Mouse (Mus musculus) limb, embryonic 10.5 days (tissue): ENCODE data around the gene Ppp1r32. TPM values are rescaled to one million over a fixed set of nuclear protein-coding genes. Genes with fewer than 3 reads are reported as not detected.

Source experiments
- DNase-seq: peaks from one replicate; pipeline ENCODE4 v3.0.0-alpha.2; 2017; ENCODE audit warnings: low spot score
- H3K27ac ChIP-seq: fragments of 300-500 bp; sonication (generic); 2 replicates; pipeline ENCODE4 v1.5.1; 2016; ENCODE audit warnings: mild to moderate bottlenecking
- H3K27me3 ChIP-seq: fragments of 300-500 bp; sonication (generic); 2 replicates; pipeline ENCODE4 v1.6.1; 2016; ENCODE audit warnings: low read depth, mild to moderate bottlenecking; ENCODE audit not compliant: poor library complexity, severe bottlenecking
- H3K36me3 ChIP-seq: fragments of 300-500 bp; sonication (generic); 2 replicates; pipeline ENCODE4 v1.6.1; 2016; ENCODE audit warnings: mild to moderate bottlenecking, moderate library complexity
- H3K4me1 ChIP-seq: fragments of 300-500 bp; sonication (generic); 2 replicates; pipeline ENCODE4 v1.6.1; 2016
- H3K4me3 ChIP-seq: fragments of 300-500 bp; sonication (generic); 2 replicates; pipeline ENCODE4 v1.5.1; 2016; ENCODE audit warnings: mild to moderate bottlenecking, moderate library complexity
- H3K9me3 ChIP-seq: fragments of 300-500 bp; sonication (generic); replicated peaks from 2 replicates; pipeline ENCODE4 v1.6.1; 2016; ENCODE audit warnings: mild to moderate bottlenecking
- WGBS: fragments of 180-500 bp; shearing (Covaris S2); methylation state at CpG from one replicate; pipeline ENCODE4 v1.1.7; 2016; 5-methylcytosine and 5-hydroxymethylcytosine counted together
- polyA plus RNA-seq: library from polyadenylated mRNA; unstranded; fragments of >200 nt; fragmentation: Nextera tagmentation; extraction: Ambion mirVana; gene quantifications from 2 replicates; pipeline ENCODE4 v1.2.1, GENCODE M21; 2016

The Ppp1r32 gene
- not detected in 2 replicates for polyA plus RNA-seq

DNA sequence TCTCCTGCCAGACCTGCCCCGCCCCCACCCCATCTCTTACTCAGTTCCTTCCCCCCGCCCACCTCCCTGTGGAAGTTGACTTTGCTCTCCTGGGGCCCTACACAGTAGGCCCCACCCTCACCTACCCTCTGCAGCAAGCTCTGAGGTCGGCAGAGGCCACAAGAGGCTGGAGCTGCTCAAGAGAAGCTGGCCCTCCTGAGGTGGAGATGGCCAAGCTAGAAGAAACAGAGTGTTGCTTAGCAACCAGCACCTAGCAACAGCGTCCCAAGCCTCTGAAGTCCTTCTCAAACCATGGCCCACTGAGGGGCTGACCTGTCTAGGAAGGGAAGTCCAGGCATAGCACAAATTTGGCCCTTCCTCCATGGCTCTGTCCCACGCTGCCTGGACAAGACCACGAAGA, at the start of gene Ppp1r32:
Ppp1r32 (minus strand) TSS at position 226 of the 400 bp plus-strand sequence.
- WGBS = 33% methylated on average over 6 of the region's 6 CpGs

DNA sequence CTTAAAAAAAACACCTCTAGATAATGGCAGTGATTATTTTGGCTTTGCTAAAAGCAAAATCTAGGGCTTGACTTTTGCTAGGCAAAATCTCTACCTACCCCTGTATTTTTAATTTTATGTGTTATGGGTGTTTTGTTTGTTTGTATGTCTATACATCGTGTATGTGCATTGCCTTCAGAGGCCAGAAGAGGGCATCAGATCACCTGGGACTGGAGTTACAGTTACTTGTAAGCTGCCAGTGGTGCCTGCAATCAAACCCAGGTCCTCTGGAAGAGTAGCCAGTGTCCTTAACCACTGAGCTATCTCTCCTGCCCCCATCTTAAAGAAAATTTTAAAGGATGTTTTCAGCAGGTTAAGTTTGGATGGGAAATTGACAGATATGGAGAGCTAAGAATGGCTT, 47.4 kb upstream of the Ppp1r32 start:
- DNase-seq = no peak
- H3K4me3 ChIP-seq = no peak overlapping the region
- H3K4me1 ChIP-seq = peaks cover 13% of the 10 kb centered on the region
- peaks cover 80% of the 10 kb centered on the region for H3K36me3 ChIP-seq
- H3K27ac ChIP-seq = no peak overlapping the region
- 100% methylated on average over 1 of the region's 1 CpGs for WGBS
- H3K9me3 ChIP-seq = no peaks in the 10 kb centered on the region
- no peaks in the 10 kb centered on the region for H3K27me3 ChIP-seq

More for the DNA sequence above, at the start of gene Ppp1r32:
- peaks cover 14% of the 10 kb centered on the region; the same call in 1 of the 2 replicates for H3K27me3 ChIP-seq
- no peak within 1 kb of the TSS for H3K27ac ChIP-seq
- H3K4me3 ChIP-seq = no peak within 1 kb of the TSS
- H3K9me3 ChIP-seq = no peaks in the 10 kb centered on the region
- H3K4me1 ChIP-seq = peaks cover 5% of the 10 kb centered on the region; the same call in 1 of the 2 replicates
- peak; percentile 62 for DNase-seq
- H3K36me3 ChIP-seq = no peaks in the 10 kb centered on the region

DNA sequence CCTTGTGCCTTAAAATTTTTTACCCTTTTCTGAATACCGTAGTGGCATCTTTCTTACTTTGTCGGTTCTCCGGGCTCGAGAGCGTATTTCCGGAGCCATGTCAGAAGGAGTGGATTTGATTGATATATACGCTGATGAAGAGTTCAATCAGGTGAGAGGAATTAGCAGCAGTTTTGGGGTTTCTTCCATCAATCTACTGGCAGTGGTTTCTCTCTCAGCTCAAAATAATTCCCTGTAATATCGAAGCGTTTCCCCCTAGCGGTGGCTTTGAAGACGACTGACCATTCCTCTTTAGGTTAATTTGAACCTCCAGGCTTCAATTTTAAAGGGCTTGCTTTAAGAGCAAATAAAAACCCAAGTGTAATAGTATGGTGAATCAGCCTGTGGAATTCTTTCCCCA, 43.2 kb upstream of the Ppp1r32 start, which contains the start of gene Sdhaf2:
Sdhaf2 (minus strand) TSS at position 233 of the 400 bp plus-strand sequence.
- H3K4me3 ChIP-seq = peak within 1 kb of the TSS; percentile 80
- H3K4me1 ChIP-seq = peaks cover 22% of the 10 kb centered on the region

DNA sequence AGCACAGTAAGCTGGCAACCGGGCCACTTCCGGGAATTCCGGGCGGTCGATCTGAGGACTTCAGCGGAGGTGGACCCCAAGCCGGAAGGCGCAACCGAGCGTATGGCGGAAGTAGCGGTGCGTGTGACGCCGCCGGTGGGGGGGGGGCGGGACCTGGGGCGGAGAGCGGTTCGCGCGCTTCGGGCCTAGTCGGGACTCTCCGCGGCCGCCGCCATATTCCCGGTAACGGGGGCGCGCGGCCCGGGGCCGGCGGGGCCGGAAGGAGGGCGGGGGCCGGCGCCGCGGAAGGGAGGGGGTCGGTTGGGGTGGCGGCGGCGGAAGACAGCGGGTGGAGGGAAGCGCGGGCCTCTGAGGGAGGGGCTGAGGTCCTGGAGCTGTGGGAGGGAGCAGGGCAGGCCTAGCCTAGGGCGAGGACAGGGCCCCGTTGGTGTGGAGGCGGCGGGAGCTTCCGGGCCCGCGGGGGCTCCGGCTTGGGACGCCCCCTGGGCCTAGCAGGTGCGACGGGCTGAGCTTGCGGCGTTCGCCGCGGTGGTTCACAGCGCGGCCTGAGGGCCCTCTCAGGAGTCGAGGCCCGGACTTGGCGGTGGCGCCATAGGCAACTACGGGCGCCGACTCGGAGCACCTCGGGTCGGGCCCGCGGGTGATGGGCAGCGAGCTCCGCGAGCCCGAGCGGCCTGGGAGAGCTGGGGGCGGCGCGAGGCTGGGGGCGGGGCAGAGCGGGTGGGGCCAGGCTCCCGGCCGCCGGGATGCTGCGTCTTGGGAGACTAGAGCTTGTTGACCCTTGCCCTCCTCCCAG, 42.6 kb upstream of the Ppp1r32 start, which contains the start of gene Cpsf7:
Cpsf7 (plus strand) TSS at position 161 of the 796 bp plus-strand sequence.
- Histone ChIP-seq H3K27ac (peak within 1 kb of the TSS; percentile 100), H3K4me1 (peaks cover 22% of the 10 kb centered on the region), H3K9me3 (no peaks in the 10 kb centered on the region), H3K36me3 (peaks cover 40% of the 10 kb centered on the region), H3K4me3 (peak within 1 kb of the TSS; percentile 80), H3K27me3 (no peaks in the 10 kb centered on the region)
- peak; percentile 97 for DNase-seq
- WGBS = under 1% methylated on average over 83 of the region's 93 CpGs

More for the DNA sequence above, 43.2 kb upstream of the Ppp1r32 start, which contains the start of gene Sdhaf2:
- Histone ChIP-seq H3K27me3 (no peaks in the 10 kb centered on the region), H3K27ac (peak within 1 kb of the TSS; percentile 100), H3K36me3 (peaks cover 46% of the 10 kb centered on the region), H3K9me3 (no peaks in the 10 kb centered on the region)
- WGBS = under 1% methylated on average over 11 of the region's 11 CpGs
- DNase-seq = no peak

DNA sequence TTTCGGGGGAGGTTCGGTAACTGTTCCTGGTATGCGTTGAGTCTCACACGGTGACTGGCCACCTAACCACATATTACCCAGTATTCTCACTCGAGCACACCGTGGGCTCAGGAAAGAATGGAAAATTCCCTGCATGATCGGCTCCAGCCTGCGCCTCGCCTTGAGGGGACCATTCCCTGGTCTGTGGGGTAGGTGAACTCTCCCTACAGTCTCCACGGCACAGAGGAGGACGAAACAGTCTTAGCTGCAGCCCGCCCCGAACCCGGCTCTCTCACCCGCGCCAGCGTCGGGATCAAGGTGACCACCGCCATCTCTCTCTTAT, 42.0 kb upstream of the Ppp1r32 start:
- Histone ChIP-seq H3K27me3 (no peaks in the 10 kb centered on the region), H3K36me3 (peaks cover 34% of the 10 kb centered on the region), H3K27ac (peak overlapping the region; percentile 100), H3K9me3 (no peaks in the 10 kb centered on the region), H3K4me1 (peaks cover 22% of the 10 kb centered on the region), H3K4me3 (peak overlapping the region; percentile 80)
- DNase-seq = no peak
- WGBS = under 1% methylated on average over 19 of the region's 19 CpGs

DNA sequence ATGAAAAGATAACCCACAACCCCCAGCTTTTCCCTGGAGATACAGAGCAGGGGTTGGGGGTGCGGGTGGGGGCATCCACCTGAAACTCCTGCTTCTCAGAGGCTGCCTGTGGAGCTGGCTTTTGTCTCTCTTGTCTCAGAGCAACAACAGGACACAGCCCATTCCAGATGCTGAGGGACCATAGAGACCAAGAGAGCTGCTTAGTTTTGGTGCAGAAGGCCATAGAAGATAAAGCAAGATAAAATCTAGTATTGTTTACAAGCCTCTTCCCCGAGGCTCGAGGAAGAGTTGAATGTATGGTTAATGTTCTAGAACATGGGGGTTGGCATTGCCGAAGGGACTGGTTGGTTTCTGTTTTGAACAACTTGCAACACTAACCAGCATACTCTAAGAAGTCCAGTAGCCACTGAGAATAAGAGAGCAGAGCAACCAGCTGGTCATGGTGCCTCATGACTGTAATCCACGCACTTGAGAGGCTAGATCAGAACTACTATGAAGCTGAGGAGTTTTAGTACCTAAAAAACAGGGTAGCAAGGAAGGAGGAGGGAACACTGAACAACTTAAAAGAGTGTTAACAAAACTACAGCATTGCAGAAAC, 40.9 kb upstream of the Ppp1r32 start:
- peaks cover 24% of the 10 kb centered on the region for H3K36me3 ChIP-seq
- peaks cover 22% of the 10 kb centered on the region for H3K4me1 ChIP-seq
- peak overlapping the region; percentile 80 for H3K4me3 ChIP-seq
- no peaks in the 10 kb centered on the region for H3K27me3 ChIP-seq
- no peaks in the 10 kb centered on the region for H3K9me3 ChIP-seq
- DNase-seq = no peak
- WGBS = 85% methylated on average over 5 of the region's 5 CpGs
- no peak overlapping the region for H3K27ac ChIP-seq

DNA sequence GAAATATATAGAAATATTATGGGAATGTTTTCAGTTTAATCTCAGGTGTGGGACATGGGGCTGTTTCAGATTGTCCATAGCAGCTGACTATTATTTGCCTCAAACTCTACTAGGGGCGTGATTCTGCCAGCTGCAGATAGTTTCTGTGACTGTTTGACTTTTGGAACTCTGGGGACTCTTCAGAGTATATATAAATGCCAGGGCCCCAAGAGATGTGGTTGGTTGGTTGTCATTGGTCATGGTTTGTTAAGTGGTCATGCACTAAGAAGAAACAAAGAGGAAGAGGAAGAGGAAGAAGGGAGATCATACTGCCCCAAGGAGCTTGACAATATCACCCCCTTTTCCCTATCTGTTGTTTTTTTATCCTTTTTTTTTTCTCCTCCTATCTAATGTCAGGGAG, 39.2 kb upstream of the Ppp1r32 start:
- 89% methylated on average over 1 of the region's 1 CpGs for whole genome bisulfite sequencing
- Histone ChIP-seq H3K27me3 (no peaks in the 10 kb centered on the region), H3K4me3 (no peak overlapping the region), H3K27ac (no peak overlapping the region), H3K4me1 (peaks cover 19% of the 10 kb centered on the region), H3K9me3 (no peaks in the 10 kb centered on the region), H3K36me3 (peaks cover 19% of the 10 kb centered on the region)
- no peak for DNase-seq

DNA sequence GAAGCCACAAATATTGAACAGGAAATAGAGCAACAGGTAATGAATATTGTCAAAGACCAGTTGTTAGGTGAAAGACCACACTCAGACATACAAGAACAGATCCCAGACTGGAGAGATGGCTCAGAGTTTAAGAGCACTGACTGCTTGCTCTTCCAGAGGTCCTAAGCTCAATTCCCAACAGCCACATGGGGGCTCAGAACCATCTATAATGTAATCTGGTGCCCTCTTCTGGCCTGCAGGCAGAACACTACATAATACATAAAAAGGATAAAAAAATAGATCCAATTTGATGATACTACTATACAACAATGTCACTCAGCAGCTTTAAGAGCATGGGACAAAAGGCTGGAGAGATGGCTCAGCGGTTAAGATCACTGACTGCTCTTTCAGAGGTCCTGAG, 37.6 kb upstream of the Ppp1r32 start:
- Histone ChIP-seq H3K36me3 (peaks cover 31% of the 10 kb centered on the region), H3K27me3 (no peaks in the 10 kb centered on the region), H3K27ac (no peak overlapping the region), H3K4me1 (peaks cover 10% of the 10 kb centered on the region; the same call in 1 of the 2 replicates), H3K4me3 (no peak overlapping the region), H3K9me3 (no peaks in the 10 kb centered on the region)
- WGBS = 60% methylated on average over 1 of the region's 1 CpGs
- no peak for DNase-seq

DNA sequence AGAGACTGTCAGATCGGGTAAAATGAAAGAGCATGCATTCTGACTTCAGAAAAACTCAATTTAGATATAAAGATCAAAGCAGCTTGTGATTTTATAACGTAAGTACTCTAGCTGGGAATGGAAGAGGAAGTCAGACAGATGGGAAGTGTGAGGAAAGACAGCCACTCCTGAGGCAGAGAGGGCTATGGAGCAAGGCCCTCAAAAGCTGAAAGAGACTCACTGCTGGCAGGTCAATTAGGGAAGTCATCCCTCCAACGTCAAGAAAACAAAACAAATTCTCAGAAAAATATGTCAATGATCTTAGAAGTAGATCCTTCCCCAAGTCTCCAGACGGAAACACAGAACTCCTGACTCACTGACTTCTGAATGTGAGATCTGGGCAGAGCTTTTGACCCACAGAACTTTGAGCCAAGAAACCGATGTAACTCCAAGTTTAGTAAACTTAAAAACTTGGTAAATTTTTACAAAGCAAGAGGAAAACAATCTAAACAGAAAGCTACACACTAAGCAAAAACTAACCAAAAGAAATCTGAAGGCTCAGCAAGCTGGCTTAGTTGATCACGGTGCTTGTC, 28.1 kb upstream of the Ppp1r32 start:
- Histone ChIP-seq H3K9me3 (no peaks in the 10 kb centered on the region), H3K4me3 (no peak overlapping the region), H3K36me3 (peaks cover 74% of the 10 kb centered on the region), H3K27me3 (no peaks in the 10 kb centered on the region), H3K27ac (no peak overlapping the region), H3K4me1 (no peaks in the 10 kb centered on the region)
- WGBS = 85% methylated on average over 6 of the region's 6 CpGs
- no peak for DNase-seq

DNA sequence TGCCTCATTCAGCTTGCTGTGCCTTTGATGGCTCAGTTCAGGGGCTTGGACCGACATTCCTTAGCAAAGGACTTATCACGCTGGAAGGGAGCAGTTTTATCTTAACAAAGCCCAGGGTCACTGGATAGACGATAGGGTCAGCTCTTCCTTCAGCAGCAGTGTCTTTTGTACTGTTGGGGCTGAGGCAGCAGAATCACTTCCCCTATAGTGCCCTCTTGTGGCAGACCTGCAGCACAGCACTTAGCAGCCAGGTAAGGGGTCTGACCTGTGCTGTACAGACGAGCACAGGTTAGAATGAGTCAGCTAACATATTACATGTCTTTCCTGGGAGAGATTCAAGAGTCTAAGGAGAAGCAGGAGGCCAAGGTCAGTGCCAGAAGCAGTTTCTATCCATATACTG, 19.8 kb upstream of the Ppp1r32 start:
- no peak overlapping the region for H3K4me3 ChIP-seq
- peaks cover 80% of the 10 kb centered on the region for H3K36me3 ChIP-seq
- H3K4me1 ChIP-seq = 0 out of 2 replicates have a peak, but pooled peaks cover under 1% of the 10 kb centered on the region
- H3K27me3 ChIP-seq = no peaks in the 10 kb centered on the region
- 18% methylated on average over 4 of the region's 4 CpGs for WGBS
- H3K9me3 ChIP-seq = no peaks in the 10 kb centered on the region
- DNase-seq = peak; percentile 62
- no peak overlapping the region for H3K27ac ChIP-seq

DNA sequence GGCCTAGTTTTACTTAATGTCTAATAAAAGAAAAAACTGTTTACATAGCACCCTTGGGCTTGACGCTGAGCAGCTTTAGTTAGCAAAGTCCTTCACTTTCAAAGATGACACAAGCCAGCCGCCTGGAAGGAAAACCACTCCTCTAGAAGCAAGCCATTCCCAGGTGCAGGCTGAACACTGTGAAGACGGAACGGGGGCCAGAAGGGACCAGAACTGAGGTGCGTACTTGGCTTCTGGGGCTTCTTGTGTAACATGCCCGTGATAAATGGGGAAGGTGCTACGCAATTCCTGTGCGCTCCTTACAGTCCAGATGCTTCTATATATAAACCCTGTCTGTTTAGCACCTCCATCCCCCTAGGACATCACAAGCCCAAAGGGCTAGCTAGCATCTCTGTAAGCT, 17.9 kb upstream of the Ppp1r32 start:
- DNase-seq = no peak
- no peak overlapping the region for H3K4me3 ChIP-seq
- WGBS = 95% methylated on average over 8 of the region's 8 CpGs
- peaks cover 62% of the 10 kb centered on the region for H3K36me3 ChIP-seq
- H3K4me1 ChIP-seq = 0 out of 2 replicates have a peak, but pooled peaks cover 4% of the 10 kb centered on the region
- H3K9me3 ChIP-seq = no peaks in the 10 kb centered on the region
- H3K27ac ChIP-seq = no peak overlapping the region
- no peaks in the 10 kb centered on the region for H3K27me3 ChIP-seq

DNA sequence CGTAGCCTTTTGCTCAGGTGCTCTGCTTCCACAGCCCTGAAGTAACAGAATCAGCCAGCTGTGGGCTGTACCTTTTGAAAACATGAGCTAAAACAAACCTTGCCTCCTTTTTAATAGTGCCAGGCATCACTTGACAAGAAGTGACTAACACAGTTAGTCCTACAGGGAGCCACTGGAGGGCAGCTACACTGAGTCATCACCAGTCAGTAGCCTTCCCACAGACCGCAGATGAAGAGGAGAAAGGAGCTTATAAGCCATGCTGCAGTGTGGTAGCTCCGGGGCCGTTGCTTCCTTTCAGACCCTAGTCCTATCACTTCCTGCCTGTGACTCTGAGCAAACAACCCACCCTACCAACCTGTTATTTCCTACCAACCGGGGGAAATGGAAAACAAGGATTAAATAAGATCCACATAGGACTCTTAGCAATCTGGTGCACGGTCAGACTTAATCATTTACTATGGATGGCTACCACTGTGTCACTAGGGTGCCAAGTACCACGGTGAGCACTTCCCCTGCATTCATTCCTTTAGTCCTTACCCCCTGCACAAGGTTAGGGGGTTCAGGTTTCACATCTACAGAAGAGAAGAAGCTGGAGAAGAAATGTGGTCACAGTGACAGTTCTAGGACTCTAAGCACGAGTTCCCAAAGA, 14.9 kb upstream of the Ppp1r32 start:
- Histone ChIP-seq H3K4me1 (peaks cover 9% of the 10 kb centered on the region), H3K36me3 (peaks cover 37% of the 10 kb centered on the region), H3K27ac (no peak overlapping the region), H3K9me3 (no peaks in the 10 kb centered on the region), H3K27me3 (no peaks in the 10 kb centered on the region), H3K4me3 (no peak overlapping the region)
- WGBS = 68% methylated on average over 8 of the region's 8 CpGs
- DNase-seq = no peak
